Mouse (Mus musculus) myocyte (in vitro differentiated cells): ENCODE results near the gene Fbln2. TPM values are rescaled to one million over a fixed set of nuclear protein-coding genes. Genes with fewer than 3 reads are reported as not detected.
A peak's percentile ranks its signal among the peaks of the same experiment; 100 is the strongest.

ENCODE experiments used
- H3K27me3 ChIP-seq: one replicate; pipeline ENCODE4 v1.6.1; 2011; ENCODE audit not compliant: control insufficient read depth, insufficient read depth, insufficient read length
- H3K36me3 ChIP-seq: one replicate; pipeline ENCODE4 v1.6.1; 2011; ENCODE audit not compliant: control insufficient read depth, insufficient read depth
- H3K4me2 ChIP-seq: one replicate; pipeline ENCODE4 v1.6.1; 2011; ENCODE audit warnings: low read depth, control low read depth
- H3K4me3 ChIP-seq: one replicate; pipeline ENCODE4 v1.5.1; 2011; ENCODE audit warnings: mild to moderate bottlenecking, control low read depth, moderate library complexity
- H3K79me2 ChIP-seq: one replicate; pipeline ENCODE4 v1.6.1; 2011; ENCODE audit not compliant: control insufficient read depth, insufficient read depth
- H3ac ChIP-seq: one replicate; pipeline ENCODE4 v1.6.1; 2011; ENCODE audit not compliant: control insufficient read depth, insufficient read length
- CEBPB ChIP-seq: IDR thresholded peaks from 2 replicates; pipeline ENCODE4 v1.6.1; 2011; ENCODE audit warnings: mild to moderate bottlenecking, moderate library complexity; ENCODE audit not compliant: poor library complexity, insufficient read depth, severe bottlenecking
- E2F4 ChIP-seq: IDR thresholded peaks from one replicate; pipeline ENCODE4 v1.6.1; 2011; ENCODE audit warnings: mild to moderate bottlenecking, control low read depth, moderate library complexity; ENCODE audit not compliant: insufficient read depth
- MAX ChIP-seq: IDR thresholded peaks from one replicate; pipeline ENCODE4 v1.6.1; 2011; ENCODE audit warnings: low read depth, mild to moderate bottlenecking, control low read depth
- MYOD1 ChIP-seq, 3 experiments: IDR thresholded peaks; one replicate each; pipeline ENCODE4 v1.6.1; 2011; ENCODE audit warnings: control low read depth in 2 of 3, low read depth in 2 of 3, mild to moderate bottlenecking in 2 of 3, moderate library complexity in 1 of 3; ENCODE audit not compliant: insufficient read length in 2 of 3, control insufficient read depth in 1 of 3
- MYOG ChIP-seq, 3 experiments: IDR thresholded peaks; one replicate each; pipeline ENCODE4 v1.6.1; 2011; ENCODE audit warnings: control low read depth in 2 of 3, low read depth in 2 of 3, mild to moderate bottlenecking in 2 of 3; ENCODE audit not compliant: insufficient read length in 2 of 3, control insufficient read depth in 1 of 3, insufficient read depth in 1 of 3
- POLR2A ChIP-seq: IDR thresholded peaks from one replicate; pipeline ENCODE4 v1.6.1; 2011; ENCODE audit warnings: low read depth, mild to moderate bottlenecking, control low read depth, moderate library complexity; ENCODE audit not compliant: insufficient read length
- POLR2AphosphoS2 ChIP-seq: IDR thresholded peaks from one replicate; pipeline ENCODE4 v1.6.1; 2011; ENCODE audit warnings: low read depth, control low read depth; ENCODE audit not compliant: insufficient read length
- REST ChIP-seq: IDR thresholded peaks from one replicate; pipeline ENCODE4 v1.6.1; 2011; ENCODE audit warnings: mild to moderate bottlenecking, control low read depth, moderate library complexity; ENCODE audit not compliant: insufficient read depth, insufficient read length
- SRF ChIP-seq: IDR thresholded peaks from one replicate; pipeline ENCODE4 v1.6.1; 2011; ENCODE audit warnings: low read depth; ENCODE audit not compliant: control insufficient read depth, insufficient read length
- TCF12 ChIP-seq: IDR thresholded peaks from one replicate; pipeline ENCODE4 v1.6.1; 2011; ENCODE audit warnings: mild to moderate bottlenecking, control low read depth; ENCODE audit not compliant: poor library complexity, insufficient read depth, severe bottlenecking
- TCF3 ChIP-seq: IDR thresholded peaks from one replicate; pipeline ENCODE4 v1.6.1; 2011; ENCODE audit warnings: low read depth, control low read depth; ENCODE audit not compliant: insufficient read length
- USF1 ChIP-seq: IDR thresholded peaks from one replicate; pipeline ENCODE4 v1.6.1; 2011; ENCODE audit warnings: low read depth, mild to moderate bottlenecking, control low read depth, moderate library complexity
- polyA plus RNA-seq: library from polyadenylated mRNA; unstranded; fragments of >200 nt; fragmentation: generic; extraction: Trizol; gene quantifications from one replicate; pipeline ENCODE4 v1.2.1, GENCODE M21; 2012; ENCODE audit warnings: missing spikeins

The Fbln2 gene
- polyA plus RNA-seq, 1 experiment: 167 TPM

DNA sequence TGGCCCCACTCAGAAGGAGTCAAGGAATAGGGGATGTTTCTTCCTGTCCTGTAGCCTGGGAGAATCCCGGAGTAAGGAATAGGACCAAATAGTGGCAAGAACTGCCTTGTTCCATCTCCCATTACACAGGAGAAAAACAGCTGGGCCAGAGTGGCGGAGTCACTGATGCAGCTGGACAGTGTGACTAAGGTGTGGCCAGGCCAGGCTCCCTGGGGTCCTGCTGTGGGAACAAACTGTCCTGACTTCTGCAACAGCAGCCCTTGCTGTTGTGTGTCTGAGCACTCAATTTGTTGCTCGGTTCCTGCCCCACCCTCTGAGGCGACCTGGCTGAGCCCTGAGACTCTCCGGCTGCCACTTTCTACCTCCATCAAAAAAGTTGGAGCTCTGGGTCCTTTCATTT is 26.8 kb upstream of the Fbln2 start:
- Histone ChIP-seq H3K79me2 (no peaks in the 10 kb centered on the region), H3ac (no peak overlapping the region), H3K36me3 (no peaks in the 10 kb centered on the region), H3K27me3 (no peaks in the 10 kb centered on the region), H3K4me2 (no peak overlapping the region), H3K4me3 (no peak overlapping the region)
- TF ChIP-seq REST: no peak
- TF ChIP-seq SRF: no peak
- peak in 1 of 3 experiments; percentile 52 for TF ChIP-seq MYOG (IDR thresholded peaks at IDR 0.05; ENCODE audit: control insufficient read depth in 1 of 3, insufficient read depth in 1 of 3, insufficient read length in 2 of 3, low read depth in 2 of 3)
- no peak for TF ChIP-seq TCF3
- TF ChIP-seq MYOD1 (IDR thresholded peaks at IDR 0.05; ENCODE audit: control insufficient read depth in 1 of 3, insufficient read length in 2 of 3, low read depth in 2 of 3): peak in 2 of 3 experiments; percentile 23 to 29
- TF ChIP-seq CEBPB: no peak
- no peak for TF ChIP-seq USF1
- no peak for TF ChIP-seq E2F4

DNA sequence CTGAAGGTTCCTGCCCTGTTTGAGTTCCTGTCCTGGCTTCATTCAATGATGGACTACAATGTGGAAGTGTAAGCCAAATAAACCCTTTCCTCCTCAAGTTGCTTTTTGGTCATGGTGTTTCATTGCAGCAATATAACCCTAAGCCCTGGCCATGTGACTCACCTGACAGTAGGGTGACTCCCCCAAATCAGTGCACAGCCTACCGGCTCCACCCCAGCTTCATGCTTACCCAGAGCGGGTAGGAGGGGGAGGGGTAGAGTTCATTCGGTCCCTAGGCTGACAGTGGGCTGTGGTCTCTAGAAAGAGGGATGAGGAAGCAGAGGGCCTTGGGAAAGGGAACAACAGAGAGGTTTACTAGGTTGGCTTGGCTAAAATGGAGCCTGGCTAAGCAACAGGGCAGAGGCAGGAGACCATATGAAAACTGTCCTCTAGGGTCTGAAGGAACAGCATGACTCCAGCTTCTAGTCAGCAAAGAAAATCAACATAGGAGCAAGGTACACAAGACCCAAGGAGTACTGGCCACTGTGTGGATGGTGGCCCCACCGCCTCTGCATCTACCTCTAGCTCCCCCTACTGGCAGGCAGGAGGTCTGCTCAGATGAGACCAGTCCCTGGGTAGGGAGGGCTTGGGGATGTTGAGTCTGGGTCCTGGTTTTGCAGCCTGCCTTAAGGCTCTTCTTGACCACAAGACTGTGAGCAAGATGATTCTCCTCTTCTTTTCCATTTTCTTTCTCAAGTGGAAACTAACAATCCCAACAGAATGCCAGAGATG is 25.9 kb upstream of the Fbln2 start:
- TF ChIP-seq E2F4 (no peak), TCF3 (no peak), POLR2AphosphoS2 (no peak), CEBPB (no peak), SRF (no peak), POLR2A (no peak), MYOD1 (IDR thresholded peaks at IDR 0.05; ENCODE audit: control insufficient read depth in 1 of 3, insufficient read length in 2 of 3, low read depth in 2 of 3) (no peak)

DNA sequence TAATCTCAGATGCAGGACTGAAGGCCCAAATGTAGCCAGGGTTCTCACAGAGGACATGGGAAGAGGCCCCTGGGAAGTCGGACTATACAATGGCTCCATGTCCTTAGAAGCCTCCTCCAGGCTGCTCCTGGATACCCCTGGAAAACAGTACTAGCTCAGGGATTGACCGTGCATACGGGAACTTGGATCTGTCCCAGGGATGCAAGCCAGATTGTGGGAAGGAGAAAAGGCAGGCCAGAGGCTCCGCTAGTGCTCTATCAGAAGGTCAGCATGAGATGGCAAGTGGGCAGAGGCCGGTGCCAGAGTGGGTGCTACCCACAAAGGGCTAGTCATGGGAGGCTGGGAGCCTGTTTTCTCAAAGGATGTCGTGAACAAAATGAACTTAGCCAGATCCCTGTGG is 25.3 kb upstream of the Fbln2 start:
- no peaks in the 10 kb centered on the region for H3K79me2 ChIP-seq
- no peak overlapping the region for H3ac ChIP-seq
- no peak overlapping the region for H3K4me3 ChIP-seq
- no peak overlapping the region for H3K4me2 ChIP-seq
- no peak for TF ChIP-seq MAX
- no peak for TF ChIP-seq MYOG (IDR thresholded peaks at IDR 0.05; ENCODE audit: control insufficient read depth in 1 of 3, insufficient read depth in 1 of 3, insufficient read length in 2 of 3, low read depth in 2 of 3)
- TF ChIP-seq TCF3: no peak
- TF ChIP-seq TCF12: no peak
- no peak for TF ChIP-seq CEBPB
- no peak for TF ChIP-seq MYOD1 (IDR thresholded peaks at IDR 0.05; ENCODE audit: control insufficient read depth in 1 of 3, insufficient read length in 2 of 3, low read depth in 2 of 3)
- no peak for TF ChIP-seq USF1
- TF ChIP-seq REST: no peak
- no peak for TF ChIP-seq SRF
- no peak for TF ChIP-seq POLR2A
- TF ChIP-seq E2F4: no peak
- TF ChIP-seq POLR2AphosphoS2: no peak
- no peaks in the 10 kb centered on the region for H3K27me3 ChIP-seq
- H3K36me3 ChIP-seq: no peaks in the 10 kb centered on the region

More for the DNA sequence above, 25.9 kb upstream of the Fbln2 start:
- Histone ChIP-seq H3ac (no peak overlapping the region), H3K36me3 (no peaks in the 10 kb centered on the region), H3K4me3 (no peak overlapping the region), H3K79me2 (no peaks in the 10 kb centered on the region), H3K27me3 (no peaks in the 10 kb centered on the region), H3K4me2 (no peak overlapping the region)

DNA sequence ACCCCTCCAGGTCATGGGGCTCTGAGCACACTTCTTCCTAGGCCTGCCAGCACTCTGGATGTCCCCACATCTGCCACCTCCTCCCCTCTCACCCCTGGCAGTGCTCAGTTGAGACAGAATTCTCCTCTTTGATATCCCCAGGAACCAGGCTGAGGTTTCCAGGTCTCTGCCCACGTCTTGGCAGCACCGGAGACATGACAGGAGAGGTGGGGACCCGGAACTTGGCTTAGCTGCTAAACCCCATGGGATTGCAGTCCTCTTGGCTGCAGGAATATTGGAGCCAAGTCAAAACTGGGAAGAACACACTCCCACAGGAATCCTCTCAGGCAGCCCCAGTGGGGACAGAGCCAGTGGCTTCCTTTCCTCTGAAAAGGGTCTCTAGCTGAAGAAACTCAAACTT is 24.4 kb upstream of the Fbln2 start:
- H3K4me3 ChIP-seq: no peak overlapping the region
- H3K79me2 ChIP-seq: no peaks in the 10 kb centered on the region
- no peak overlapping the region for H3ac ChIP-seq
- no peaks in the 10 kb centered on the region for H3K27me3 ChIP-seq
- TF ChIP-seq TCF12: no peak
- no peak for TF ChIP-seq REST
- no peak for TF ChIP-seq MAX
- TF ChIP-seq SRF: no peak
- no peak for TF ChIP-seq CEBPB
- no peak for TF ChIP-seq MYOD1 (IDR thresholded peaks at IDR 0.05; ENCODE audit: control insufficient read depth in 1 of 3, insufficient read length in 2 of 3, low read depth in 2 of 3)
- TF ChIP-seq E2F4: no peak
- no peak for TF ChIP-seq POLR2A
- no peak overlapping the region for H3K4me2 ChIP-seq
- H3K36me3 ChIP-seq: no peaks in the 10 kb centered on the region

DNA sequence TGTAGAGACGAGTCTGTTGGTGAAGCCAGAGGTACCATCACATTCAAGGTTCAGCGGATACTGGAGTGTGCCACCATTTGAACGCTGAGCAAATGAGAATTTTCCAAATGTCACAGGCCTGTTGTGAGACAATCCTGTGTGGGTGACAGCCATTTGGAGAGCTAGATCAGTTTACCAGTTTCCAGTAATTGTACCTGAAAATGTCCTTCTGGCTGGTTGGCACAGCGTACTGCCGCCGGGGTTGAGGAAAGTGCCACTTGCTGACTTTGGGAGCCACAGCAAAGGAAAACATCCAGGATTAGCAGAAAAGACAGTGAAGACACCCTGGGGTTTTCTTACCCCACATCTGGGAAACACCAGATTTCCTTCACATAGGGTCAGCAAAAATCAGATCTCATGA is 22.3 kb upstream of the Fbln2 start:
- no peak for TF ChIP-seq TCF12
- no peak for TF ChIP-seq SRF
- no peak for TF ChIP-seq MYOD1 (IDR thresholded peaks at IDR 0.05; ENCODE audit: control insufficient read depth in 1 of 3, insufficient read length in 2 of 3, low read depth in 2 of 3)
- TF ChIP-seq REST: no peak
- TF ChIP-seq POLR2AphosphoS2: no peak
- no peak for TF ChIP-seq CEBPB
- TF ChIP-seq MYOG (IDR thresholded peaks at IDR 0.05; ENCODE audit: control insufficient read depth in 1 of 3, insufficient read depth in 1 of 3, insufficient read length in 2 of 3, low read depth in 2 of 3): no peak
- TF ChIP-seq USF1: no peak
- TF ChIP-seq MAX: no peak
- TF ChIP-seq TCF3: no peak
- Histone ChIP-seq H3ac (no peak overlapping the region), H3K36me3 (no peaks in the 10 kb centered on the region), H3K4me2 (no peak overlapping the region), H3K4me3 (no peak overlapping the region), H3K27me3 (no peaks in the 10 kb centered on the region), H3K79me2 (no peaks in the 10 kb centered on the region)
